Mouse (Mus musculus) right cerebral cortex, adult 2 months (tissue): ENCODE results near the gene Hook2.

ENCODE experiments used
- DNase-seq, 2 experiments: peaks; one replicate each; pipeline ENCODE4 v3.0.0; 2021 to 2022; ENCODE audit warnings: low spot score in 2 of 2

Gene Hook2

GRCm38 (mm10) chr8:84973079-84973478 is 17.3 kb upstream of the Hook2 start:
- no peak for DNase-seq

DNA sequence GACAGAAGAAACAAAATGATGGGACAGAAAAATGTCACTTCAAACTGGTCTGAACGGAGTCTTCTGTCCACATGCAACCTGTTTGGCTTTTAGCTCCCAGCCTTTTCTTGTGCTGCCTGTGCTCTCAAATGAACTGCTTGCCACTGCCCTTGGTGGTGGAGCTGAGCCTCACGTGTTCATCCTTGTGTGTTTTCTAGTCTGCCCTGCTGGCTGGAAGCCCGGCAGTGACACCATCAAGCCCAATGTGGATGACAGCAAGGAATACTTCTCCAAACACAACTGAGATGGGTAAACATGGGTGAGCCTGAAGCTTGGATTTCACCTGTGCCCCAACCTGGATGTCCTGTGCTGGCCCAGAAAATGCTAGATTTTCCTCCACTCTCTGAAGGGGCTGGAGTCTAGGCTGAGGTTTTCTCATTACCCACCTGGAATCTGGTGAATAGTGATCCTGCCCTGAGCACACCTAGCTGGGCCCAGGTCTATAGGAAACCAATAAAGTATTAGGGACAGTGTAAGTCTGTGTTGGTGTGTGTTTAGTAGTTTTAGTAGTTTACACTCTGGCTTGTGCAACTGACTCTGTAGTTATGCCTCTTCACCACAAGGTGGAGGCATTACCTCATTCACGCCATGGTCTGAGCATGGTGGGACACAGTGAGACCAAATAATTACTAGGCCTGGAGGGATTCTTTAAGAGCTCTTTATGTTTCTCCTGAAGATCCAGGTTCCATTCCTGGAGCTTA is 16.4 kb upstream of the Hook2 start:
- DNase-seq: no peak

GRCm38 (mm10) chr8:84974543-84975142 is 15.8 kb upstream of the Hook2 start:
- no peak for DNase-seq

GRCm38 (mm10) chr8:84975434-84975833 is 15.0 kb upstream of the Hook2 start:
- peak; percentile 68 to 69 for DNase-seq

DNA sequence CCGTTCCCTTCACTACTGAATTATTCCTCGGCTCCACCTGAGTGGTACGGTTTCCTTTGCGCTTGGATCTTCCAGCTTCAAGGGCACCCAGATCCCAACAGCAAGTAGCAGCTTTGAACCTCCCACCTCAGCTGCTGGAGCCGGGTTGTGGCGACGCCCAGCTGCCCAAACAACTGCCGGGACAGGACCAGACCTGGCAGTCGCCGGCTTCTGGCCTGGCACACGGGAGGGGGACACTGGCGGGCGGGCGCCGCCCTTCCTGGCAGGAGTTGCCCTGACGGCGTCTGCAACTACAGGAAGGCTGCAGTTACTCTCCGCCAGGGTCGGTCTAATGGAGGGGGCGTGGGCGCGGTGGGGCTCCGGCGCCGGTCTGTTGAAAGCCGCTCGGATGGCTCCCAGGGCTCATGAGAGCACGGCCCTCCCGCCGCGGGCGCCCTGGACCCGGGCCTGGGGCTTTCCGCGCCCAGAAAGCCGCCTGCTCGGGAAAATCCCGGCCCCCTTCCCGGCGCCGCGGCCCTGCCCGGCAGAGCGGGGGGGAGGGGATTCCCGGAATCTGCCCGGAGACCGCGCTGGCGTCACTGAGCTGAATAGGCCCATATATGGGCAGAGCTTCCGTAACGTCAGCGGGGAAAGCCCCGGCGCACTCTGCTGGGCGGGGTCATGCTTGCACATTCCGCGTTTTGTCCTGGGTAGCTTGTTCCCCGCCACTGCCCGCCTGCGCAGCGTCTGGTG is 14.2 kb upstream of the Hook2 start:
- peak; percentile 94 to 95 for DNase-seq

DNA sequence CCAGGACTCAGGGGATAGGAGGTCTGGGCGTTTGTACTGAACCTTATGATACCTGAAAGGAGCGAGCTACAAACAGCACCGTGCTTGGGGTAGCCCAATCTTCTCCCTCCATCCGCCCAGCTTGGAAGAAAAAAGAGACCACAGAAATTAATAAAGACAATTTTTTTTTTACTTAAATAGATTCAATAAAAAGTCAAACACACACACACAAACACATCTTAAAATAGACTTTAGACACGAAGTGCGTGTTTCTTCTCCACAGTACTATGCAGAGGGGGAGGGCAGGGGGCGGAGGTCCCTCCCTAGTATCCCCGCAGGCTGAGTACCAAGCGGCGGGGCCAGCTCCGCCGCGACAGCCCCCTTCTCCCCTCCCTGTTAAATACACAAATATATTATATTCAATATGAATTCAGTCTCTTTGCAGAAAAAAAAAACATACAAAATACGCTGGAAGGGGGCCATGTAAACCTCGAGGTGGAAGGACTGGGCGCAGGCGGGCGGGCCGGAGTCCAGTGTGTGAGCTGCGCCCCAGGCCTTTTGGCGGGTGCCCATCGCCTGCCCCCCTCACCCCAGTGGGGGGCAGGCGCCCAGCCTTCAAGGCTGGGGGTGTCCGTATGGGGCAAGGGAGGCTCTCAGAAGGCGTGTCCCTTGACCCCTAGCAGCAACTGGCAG is 13.5 kb upstream of the Hook2 start:
- DNase-seq: no peak

DNA sequence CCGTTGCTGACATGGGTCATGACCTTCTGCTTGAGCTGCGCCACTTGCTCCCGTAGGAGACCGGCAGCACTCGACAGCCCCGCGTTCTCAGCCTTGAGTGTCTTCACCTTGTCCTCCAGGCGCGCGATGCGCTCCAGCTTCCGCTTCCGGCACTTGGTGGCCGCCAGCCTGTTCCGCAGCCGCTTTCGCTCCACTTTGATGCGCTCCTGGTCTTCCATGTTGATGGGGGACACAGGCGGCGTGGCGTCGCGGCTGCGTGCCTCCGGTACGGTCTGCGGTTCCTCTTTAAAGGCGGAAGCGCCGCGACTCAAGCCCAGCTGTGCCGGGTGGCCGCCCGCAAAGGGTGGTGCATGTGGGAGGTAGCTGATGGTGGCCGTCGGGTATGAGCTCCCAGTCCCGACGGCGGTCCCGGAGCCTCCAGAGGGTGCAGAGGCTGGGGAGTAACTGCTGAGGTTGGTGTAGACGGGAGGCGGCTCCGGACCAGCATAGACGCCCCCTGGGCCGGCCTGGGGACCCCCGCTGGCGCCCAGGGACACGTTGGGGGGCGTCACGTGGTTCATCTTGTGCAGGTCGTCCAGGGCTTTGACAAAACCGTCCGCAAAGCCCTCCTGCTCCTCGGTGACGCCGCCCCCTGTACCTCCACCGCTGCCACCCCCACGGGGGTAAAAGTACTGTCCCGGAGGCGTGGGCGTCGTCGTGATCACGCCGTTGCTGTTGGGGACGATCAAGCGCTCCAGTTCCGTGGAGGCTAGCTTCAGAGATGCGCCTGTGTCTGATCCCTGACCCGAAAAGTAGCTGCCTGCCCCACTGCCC is 12.8 kb upstream of the Hook2 start:
- DNase-seq: peak; percentile 69 to 70

DNA sequence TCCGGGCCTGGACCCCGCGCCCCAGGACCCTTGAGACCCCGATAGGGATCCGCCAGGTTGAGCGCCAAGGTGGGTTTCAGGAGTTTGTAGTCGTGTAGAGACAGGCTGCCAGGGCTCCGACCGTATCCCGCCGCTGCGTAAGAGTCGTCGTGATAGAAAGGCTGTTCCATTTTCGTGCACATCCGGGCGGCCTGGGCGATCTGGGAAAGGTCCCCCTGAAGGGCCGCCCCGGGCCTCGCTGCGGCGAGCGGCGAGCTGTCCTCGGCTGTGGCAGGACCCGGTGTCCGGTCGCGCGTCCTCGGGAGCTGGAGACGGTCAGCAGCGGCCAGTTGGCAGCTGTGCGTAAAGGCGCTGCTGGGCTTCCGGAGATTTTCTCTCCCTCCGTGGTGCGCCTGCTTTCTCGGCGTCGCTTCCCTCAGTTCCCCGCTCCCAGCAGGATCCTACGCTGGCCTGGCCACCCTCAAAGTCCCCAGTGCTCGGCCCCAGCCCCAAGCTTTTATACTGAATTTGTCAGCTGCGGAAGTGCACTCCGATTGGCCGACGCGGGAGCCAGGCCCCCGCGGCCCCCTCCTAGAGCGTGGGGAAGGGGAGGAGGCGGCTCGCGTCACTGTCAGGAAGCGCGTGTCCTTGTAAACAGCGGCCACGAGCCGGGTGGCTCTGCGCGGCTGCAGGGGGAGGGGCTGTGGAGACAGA is 12.0 kb upstream of the Hook2 start, which contains the start of gene Junb:
Gene Junb, minus strand, starts transcription at position 471 of the 693 bp plus-strand sequence.
- DNase-seq: peak; percentile 96 to 97

- DNase-seq: peak; percentile 93 to 97
These were observed 10.6 kb upstream of the Hook2 start for GRCm38 (mm10) chr8:84979599-84980421.

GRCm38 (mm10) chr8:84980622-84981358 is 9.6 kb upstream of the Hook2 start:
- no peak for DNase-seq

DNA sequence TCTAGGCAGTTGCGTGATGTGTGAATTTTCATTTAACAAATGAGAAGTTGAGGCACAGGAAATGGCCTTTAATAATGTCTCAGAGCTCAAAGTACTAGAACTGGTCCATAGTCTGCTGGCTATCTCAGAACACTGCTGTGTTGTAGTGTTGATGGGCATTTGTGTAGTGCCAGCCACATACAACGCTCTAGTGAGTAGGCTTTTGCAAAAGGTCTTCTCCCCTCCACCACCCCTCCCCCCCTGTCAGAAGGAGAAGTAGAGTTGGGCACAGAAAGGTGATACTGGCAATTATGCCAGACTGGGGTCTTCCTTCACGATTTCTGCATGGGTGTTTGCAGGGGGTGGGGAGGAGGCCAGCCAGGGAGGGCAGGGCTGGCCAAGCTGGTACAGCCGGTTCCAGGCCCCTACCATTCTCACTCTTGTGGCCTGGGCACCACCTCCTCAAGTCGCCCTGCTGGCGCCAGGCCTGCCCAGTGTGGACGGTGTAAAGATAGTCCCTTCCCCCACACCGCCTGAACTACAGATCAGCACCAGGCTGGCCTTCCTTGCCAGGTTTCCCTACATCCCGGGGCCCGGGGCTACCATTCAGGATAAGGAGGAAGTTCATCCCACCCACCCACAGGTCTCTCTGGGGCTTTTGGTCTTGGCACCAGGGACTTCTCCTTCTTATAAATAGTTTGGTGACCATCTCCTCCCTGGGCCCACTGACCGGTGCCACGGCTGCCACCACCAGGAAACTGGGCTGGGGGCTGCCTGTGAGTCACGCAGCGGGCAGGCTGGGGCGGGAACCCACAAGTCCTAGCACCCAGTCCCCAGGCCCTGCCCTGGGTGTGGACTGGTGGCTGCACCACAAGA is 8.5 kb upstream of the Hook2 start:
- DNase-seq: no peak

DNA sequence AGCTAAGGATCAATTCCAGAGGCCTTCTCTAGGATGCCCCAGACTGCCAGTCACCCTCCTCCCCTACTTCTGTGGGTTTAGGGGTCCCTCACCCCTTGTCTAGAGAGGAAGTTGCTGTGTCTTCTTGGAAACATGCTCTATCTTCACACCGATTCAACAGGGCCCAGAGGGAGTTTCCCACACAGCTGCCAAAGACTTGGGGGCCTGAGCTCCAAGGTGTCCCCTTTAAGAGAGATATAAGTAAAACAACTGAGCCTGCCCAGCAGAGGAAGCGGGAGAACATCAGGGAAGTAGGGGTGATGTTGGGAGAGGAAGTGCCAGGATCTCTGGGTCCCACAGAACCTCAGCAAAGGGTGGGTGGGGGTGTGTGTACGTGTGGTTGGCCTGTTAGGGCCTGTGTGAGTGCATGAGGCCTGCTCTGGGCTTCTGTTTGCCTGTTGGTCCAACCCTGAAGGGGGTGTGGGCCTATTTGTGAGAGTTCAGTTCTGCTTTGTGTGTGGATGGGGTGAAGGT is 7.8 kb upstream of the Hook2 start:
- no peak for DNase-seq

GRCm38 (mm10) chr8:84984294-84985048 is 5.9 kb upstream of the Hook2 start:
- DNase-seq: no peak

GRCm38 (mm10) chr8:84985049-84985683 is 5.2 kb upstream of the Hook2 start:
- DNase-seq: no peak

DNA sequence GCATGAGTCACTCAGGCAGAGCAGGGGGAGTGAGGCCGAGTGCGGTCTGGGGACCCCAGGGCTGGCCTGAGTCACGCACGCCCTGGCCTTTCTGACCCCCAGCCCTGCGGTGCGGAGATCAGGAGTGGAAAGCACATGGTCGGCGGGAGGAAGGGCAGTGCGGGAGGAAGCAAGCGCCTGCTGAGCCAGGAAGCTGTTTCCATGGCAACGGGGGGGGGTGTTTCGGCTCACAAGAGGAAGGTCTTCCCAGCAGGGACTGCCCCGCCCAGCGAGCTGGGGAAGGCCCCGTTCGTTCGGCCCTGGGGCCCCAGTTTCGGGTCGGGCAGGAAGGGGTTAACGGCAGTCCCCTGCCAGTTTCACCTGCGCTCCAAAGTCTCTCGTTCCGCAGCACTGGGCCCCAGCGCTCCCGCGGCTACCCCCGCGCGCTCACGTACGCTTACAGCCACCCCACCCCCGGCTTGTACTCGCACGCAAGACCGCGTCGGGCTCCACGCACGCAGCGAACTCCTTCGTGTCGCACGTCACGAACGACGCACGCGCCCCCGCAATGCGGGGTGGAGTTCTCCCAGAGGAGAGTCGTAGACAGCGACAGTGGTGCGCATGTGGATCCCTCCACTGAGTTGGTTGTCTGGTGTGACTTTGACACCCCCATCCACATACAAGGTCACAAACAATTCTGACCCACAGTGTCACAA is 4.6 kb upstream of the Hook2 start:
- DNase-seq: peak; percentile 94 to 97

DNA sequence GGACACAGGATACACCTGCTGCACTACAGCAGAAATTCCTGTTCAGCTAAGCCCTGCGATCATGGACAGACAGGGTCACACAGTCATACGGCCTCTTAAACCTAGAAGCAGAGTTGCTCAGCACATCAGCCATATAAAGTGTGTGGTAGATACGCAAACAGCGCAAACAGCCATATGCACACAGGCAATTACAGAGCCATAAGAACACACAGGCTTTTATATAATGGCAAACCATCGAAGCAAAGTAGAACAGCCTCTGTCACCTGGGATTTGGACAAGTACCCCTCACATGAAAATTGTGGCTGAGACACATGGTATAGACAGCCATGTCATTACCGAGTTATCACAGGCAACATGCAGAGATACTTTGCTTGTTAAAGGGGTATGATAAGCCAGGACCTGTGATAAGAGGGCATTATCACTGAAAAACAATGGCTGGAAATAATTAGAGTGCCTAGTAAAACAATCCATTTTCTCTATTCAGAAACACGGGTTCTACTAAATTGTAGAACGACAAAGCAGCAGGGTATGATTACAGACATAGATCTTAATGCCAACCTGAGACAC is 3.9 kb upstream of the Hook2 start:
- no peak for DNase-seq
